Mouse (Mus musculus) bone marrow, adult 2 months (tissue): ENCODE data around the gene Smagp.

ENCODE experiments used
- CTCF ChIP-seq: fragments of 200-500 bp; IDR thresholded peaks from 2 replicates; pipeline ENCODE4 v1.5.1; 2011; ENCODE audit warnings: low read length, control low read depth; ENCODE audit not compliant: control insufficient read depth, insufficient read depth
- POLR2A ChIP-seq: fragments of 200-500 bp; IDR thresholded peaks from 2 replicates; pipeline ENCODE4 v1.6.1; 2011; ENCODE audit warnings: low read depth, mild to moderate bottlenecking, control low read depth, low read length, borderline replicate concordance; ENCODE audit not compliant: control insufficient read depth

DNA sequence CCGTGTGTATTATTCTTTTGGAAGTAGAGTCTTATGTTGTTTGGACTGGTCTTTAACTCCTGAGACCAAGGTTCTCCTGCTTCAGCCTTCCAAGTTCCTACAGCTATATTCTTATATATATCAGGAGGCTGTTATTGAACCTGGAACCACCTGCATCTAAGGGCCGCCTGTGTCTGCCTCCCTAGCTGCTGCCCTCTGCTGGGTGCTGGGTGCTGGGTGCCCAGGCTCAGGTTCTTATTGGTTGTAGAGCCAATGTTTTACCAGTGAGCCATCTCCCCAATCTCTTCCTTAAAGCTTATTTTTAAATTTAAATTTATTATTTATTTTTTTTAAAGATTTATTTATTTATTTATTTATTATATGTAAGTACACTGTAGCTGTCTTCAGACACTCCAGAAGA, 24.3 kb downstream of the Smagp start:
- peak; percentile 64 for TF ChIP-seq CTCF
- no peak for TF ChIP-seq POLR2A
